Mouse (Mus musculus): ENCODE data around the gene Pdzrn4. TPM values are rescaled to one million over a fixed set of nuclear protein-coding genes. Genes with fewer than 3 reads are reported as not detected.

The Pdzrn4 gene
- total RNA-seq (2023) = not detected

GRCm38 (mm10) chr15:92396770-92397608 is at the start of gene Pdzrn4:
TSS of gene Pdzrn4 (plus strand) at chr15:92396881.

Data from CD4-positive naive resting alpha-beta T cell, adult 76 days (primary cell).